Mouse (Mus musculus): ENCODE data around the gene Banp. TPM values are rescaled to one million over a fixed set of nuclear protein-coding genes. Genes with fewer than 3 reads are reported as not detected.

The Banp gene
- polyA plus RNA-seq, 1 experiment from 2014 or later, result 36.6 TPM

DNA sequence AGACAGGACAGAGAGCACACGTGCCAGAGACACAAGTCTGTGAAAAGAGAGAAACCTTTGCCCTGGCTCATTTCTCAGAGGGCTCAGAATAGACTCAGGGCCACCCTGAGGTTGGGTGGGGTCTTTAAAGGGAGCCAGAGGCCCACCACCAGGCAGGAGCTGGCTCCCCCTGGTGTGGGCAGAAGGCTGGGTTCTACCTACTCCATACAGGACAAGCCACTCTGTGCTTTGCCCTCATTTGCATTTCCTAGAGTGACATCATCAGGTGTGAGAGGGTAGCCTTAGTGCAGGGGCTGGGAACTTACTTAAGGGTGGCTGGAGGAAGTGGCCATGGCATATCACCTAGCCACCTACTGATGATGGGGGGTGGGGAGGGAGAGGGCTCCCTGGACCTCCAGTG, 106.6 kb downstream of the Banp start:
- Histone ChIP-seq H3K4me1 (replicated peaks; ENCODE audit: control insufficient read depth, insufficient read depth, low read length) (peaks cover 5% of the 10 kb centered on the region; the same call in 1 of the 2 replicates), H3K4me2 (ENCODE audit: low read length) (no peak overlapping the region), H3K36me3 (ENCODE audit: control insufficient read depth, insufficient read depth, low read length) (no peaks in the 10 kb centered on the region), H3K27me3 (replicated peaks; ENCODE audit: control insufficient read depth, insufficient read depth, low read length) (0 out of 2 replicates have a peak, but pooled peaks cover 4% of the 10 kb centered on the region), H3K9me3 (ENCODE audit: control insufficient read depth, low read length) (no peaks in the 10 kb centered on the region), H3K27ac (ENCODE audit: low read depth) (no peak overlapping the region), H3K4me3 (ENCODE audit: low read depth, low read length) (no peak overlapping the region), H3K9ac (ENCODE audit: low read length) (no peak overlapping the region)
- peak; percentile 58; the same call in 1 of the 2 replicates for ATAC-seq (replicated peaks; ENCODE audit: low FRiP score, low TSS enrichment, low read depth)
- no peak for DNase-seq (ENCODE audit: low spot score)
- 35% methylated on average over 1 of the region's 1 CpGs for WGBS

DNA sequence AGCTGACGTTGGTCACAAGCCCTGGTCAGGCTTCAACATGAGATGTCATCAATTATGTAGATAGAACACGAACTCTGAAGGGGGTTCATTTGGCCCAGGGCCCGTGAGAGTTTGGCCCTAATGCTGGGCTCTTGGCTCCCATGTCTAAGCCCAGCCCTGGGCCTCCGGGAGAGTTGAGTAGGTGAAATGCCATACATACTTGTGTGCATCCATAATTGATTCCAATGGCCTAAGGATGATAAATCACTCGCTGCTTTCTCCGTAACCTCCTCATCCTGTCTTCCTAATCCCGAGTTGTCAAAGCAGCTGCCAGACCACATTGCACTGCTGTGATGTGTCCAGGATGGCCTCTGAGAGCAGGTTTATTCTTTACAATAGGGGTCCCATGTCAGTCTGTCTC, 107.3 kb downstream of the Banp start:
- ATAC-seq (replicated peaks; ENCODE audit: low FRiP score, low TSS enrichment, low read depth) (no peak), DNase-seq (ENCODE audit: low spot score) (no peak)
- H3K9ac ChIP-seq (ENCODE audit: low read length), result no peak overlapping the region
- no peak overlapping the region for H3K27ac ChIP-seq (ENCODE audit: low read depth)
- no peak overlapping the region for H3K4me2 ChIP-seq (ENCODE audit: low read length)
- H3K4me3 ChIP-seq (ENCODE audit: low read depth, low read length), result no peak overlapping the region
- H3K9me3 ChIP-seq (ENCODE audit: control insufficient read depth, low read length), result no peaks in the 10 kb centered on the region
- 43% methylated on average over 7 of the region's 7 CpGs for WGBS
- H3K4me1 ChIP-seq (replicated peaks; ENCODE audit: control insufficient read depth, insufficient read depth, low read length), result peaks cover 5% of the 10 kb centered on the region; the same call in 1 of the 2 replicates
- no peaks in the 10 kb centered on the region for H3K36me3 ChIP-seq (ENCODE audit: control insufficient read depth, insufficient read depth, low read length)
- H3K27me3 ChIP-seq (replicated peaks; ENCODE audit: control insufficient read depth, insufficient read depth, low read length), result 0 out of 2 replicates have a peak, but pooled peaks cover 4% of the 10 kb centered on the region

DNA sequence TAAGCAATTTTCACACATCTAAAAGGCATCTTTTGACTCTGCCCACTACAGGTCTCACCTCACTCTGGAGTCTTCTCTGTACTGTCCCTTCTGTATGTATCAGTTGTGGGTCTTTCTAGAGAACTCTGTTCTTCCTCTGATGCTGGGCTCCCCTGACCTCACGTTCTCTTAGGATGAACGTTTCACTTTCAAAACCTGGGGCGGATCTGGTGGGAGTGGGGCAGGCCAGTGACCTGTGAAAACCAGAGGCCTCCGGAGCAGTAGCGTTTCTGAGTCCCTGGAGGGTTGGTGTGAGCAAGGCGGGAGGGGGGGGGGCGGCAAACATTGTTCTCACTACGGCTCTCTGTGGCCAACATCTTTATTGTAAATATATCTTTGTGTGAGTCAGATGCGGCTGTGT, 109.0 kb downstream of the Banp start:
- no peak overlapping the region for H3K9ac ChIP-seq (ENCODE audit: low read length)
- H3K4me3 ChIP-seq (ENCODE audit: low read depth, low read length), result no peak overlapping the region
- no peaks in the 10 kb centered on the region for H3K9me3 ChIP-seq (ENCODE audit: control insufficient read depth, low read length)
- no peaks in the 10 kb centered on the region for H3K36me3 ChIP-seq (ENCODE audit: control insufficient read depth, insufficient read depth, low read length)
- no peak overlapping the region for H3K27ac ChIP-seq (ENCODE audit: low read depth)
- DNase-seq (ENCODE audit: low spot score), result no peak
- H3K4me2 ChIP-seq (ENCODE audit: low read length), result no peak overlapping the region
- 0 out of 2 replicates have a peak, but pooled peaks cover 2% of the 10 kb centered on the region for H3K27me3 ChIP-seq (replicated peaks; ENCODE audit: control insufficient read depth, insufficient read depth, low read length)
- no peak for ATAC-seq (replicated peaks; ENCODE audit: low FRiP score, low TSS enrichment, low read depth)
- 45% methylated on average over 9 of the region's 9 CpGs for WGBS
- H3K4me1 ChIP-seq (replicated peaks; ENCODE audit: control insufficient read depth, insufficient read depth, low read length), result peaks cover 5% of the 10 kb centered on the region; the same call in 1 of the 2 replicates

DNA sequence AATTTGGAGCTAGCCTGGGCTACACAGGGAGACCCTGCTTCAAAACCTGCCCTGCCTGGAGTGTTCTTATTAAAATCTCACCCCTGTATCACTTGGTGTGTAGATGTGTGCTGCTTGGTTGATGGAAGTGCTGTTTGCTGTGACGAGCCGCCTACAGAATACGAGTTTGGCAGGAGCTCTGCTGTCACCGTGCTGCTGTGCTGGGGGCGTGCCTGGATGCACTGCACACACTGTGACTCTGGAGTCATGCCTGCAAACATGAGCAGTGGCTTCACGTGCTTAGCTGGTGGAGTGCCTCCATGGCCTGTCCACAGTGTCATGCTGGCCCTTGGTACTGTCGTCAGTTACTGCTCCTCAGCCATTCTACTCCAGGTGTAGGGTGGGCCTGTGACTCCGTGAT, 109.4 kb downstream of the Banp start:
- 91% methylated on average over 8 of the region's 8 CpGs for WGBS
- 0 out of 2 replicates have a peak, but pooled peaks cover 2% of the 10 kb centered on the region for H3K27me3 ChIP-seq (replicated peaks; ENCODE audit: control insufficient read depth, insufficient read depth, low read length)
- peaks cover 5% of the 10 kb centered on the region; the same call in 1 of the 2 replicates for H3K4me1 ChIP-seq (replicated peaks; ENCODE audit: control insufficient read depth, insufficient read depth, low read length)
- no peaks in the 10 kb centered on the region for H3K36me3 ChIP-seq (ENCODE audit: control insufficient read depth, insufficient read depth, low read length)
- ATAC-seq (replicated peaks; ENCODE audit: low FRiP score, low TSS enrichment, low read depth) (no peak), DNase-seq (ENCODE audit: low spot score) (no peak)
- no peaks in the 10 kb centered on the region for H3K9me3 ChIP-seq (ENCODE audit: control insufficient read depth, low read length)
- H3K9ac ChIP-seq (ENCODE audit: low read length), result no peak overlapping the region
- H3K4me2 ChIP-seq (ENCODE audit: low read length), result no peak overlapping the region
- no peak overlapping the region for H3K27ac ChIP-seq (ENCODE audit: low read depth)
- no peak overlapping the region for H3K4me3 ChIP-seq (ENCODE audit: low read depth, low read length)

DNA sequence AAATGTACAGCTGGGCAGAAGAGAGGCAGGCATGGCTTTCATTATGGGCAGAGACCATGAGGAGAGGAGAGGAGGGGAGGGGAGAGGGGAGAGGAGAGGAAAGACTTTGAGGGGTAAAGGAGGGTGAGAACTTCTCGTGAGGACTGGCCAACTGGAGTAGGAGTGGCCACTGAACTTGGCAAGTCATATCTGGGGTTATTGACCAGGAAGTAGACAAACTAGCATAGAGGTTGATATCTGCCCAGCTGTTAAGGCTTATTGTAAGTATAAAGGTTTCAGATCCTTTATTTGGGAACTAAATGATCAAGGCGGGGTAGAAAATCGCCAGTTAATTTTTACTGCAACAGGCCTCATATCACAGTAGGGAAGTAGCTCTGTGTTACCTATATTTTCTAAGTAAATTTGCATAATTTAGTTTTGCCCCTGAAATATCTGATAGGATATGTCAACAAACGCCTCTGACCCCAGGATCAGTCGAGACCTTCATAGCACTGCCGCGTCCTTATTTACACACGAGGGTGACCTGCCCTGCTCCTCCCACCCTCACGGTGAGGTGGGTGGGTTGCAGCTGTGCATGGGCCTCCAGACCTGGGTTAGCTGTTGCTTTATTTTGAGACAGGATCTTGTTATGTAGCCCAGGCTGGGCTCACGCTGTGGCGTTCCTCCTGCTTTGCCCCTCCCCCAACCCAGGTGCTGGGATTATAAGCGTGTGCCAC, 113.1 kb downstream of the Banp start:
- no peak overlapping the region for H3K4me2 ChIP-seq (ENCODE audit: low read length)
- H3K27ac ChIP-seq (ENCODE audit: low read depth), result no peak overlapping the region
- WGBS, result 63% methylated on average over 12 of the region's 12 CpGs

DNA sequence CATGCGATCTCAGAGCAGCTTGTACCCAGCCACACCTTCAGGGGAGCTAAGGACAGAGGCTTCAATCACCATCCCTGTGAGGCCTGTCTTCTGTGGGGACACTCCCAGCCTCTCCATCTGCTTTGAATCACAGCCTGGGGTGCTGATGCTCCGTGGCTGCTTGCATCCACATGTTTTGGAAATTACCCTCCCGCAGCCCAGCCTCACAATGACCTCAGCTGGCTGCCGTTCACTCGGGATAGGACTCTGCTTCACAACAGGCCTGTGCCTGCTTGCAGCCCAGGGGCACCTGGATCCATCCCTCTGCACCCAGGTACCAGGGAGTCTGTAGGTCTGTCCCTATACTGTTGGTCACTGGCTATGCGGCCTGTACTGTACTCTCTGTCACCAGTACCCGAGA, 114.8 kb downstream of the Banp start:
- no peaks in the 10 kb centered on the region for H3K4me1 ChIP-seq (replicated peaks; ENCODE audit: control insufficient read depth, insufficient read depth, low read length)
- WGBS, result 71% methylated on average over 7 of the region's 7 CpGs
- DNase-seq (ENCODE audit: low spot score), result no peak
- no peak overlapping the region for H3K9ac ChIP-seq (ENCODE audit: low read length)
- no peaks in the 10 kb centered on the region for H3K9me3 ChIP-seq (ENCODE audit: control insufficient read depth, low read length)
- no peaks in the 10 kb centered on the region for H3K36me3 ChIP-seq (ENCODE audit: control insufficient read depth, insufficient read depth, low read length)
- no peaks in the 10 kb centered on the region for H3K27me3 ChIP-seq (replicated peaks; ENCODE audit: control insufficient read depth, insufficient read depth, low read length)
- no peak overlapping the region for H3K4me2 ChIP-seq (ENCODE audit: low read length)
- H3K4me3 ChIP-seq (ENCODE audit: low read depth, low read length), result no peak overlapping the region
- ATAC-seq (replicated peaks; ENCODE audit: low FRiP score, low TSS enrichment, low read depth), result no peak
- H3K27ac ChIP-seq (ENCODE audit: low read depth), result no peak overlapping the region

More for the DNA sequence above, 113.1 kb downstream of the Banp start:
- 0 out of 2 replicates have a peak, but pooled peaks cover 2% of the 10 kb centered on the region for H3K27me3 ChIP-seq (replicated peaks; ENCODE audit: control insufficient read depth, insufficient read depth, low read length)
- no peak overlapping the region for H3K9ac ChIP-seq (ENCODE audit: low read length)
- H3K4me3 ChIP-seq (ENCODE audit: low read depth, low read length), result no peak overlapping the region
- ATAC-seq (replicated peaks; ENCODE audit: low FRiP score, low TSS enrichment, low read depth) (no peak), DNase-seq (ENCODE audit: low spot score) (no peak)
- no peaks in the 10 kb centered on the region for H3K36me3 ChIP-seq (ENCODE audit: control insufficient read depth, insufficient read depth, low read length)
- H3K9me3 ChIP-seq (ENCODE audit: control insufficient read depth, low read length), result no peaks in the 10 kb centered on the region
- no peaks in the 10 kb centered on the region for H3K4me1 ChIP-seq (replicated peaks; ENCODE audit: control insufficient read depth, insufficient read depth, low read length)

DNA sequence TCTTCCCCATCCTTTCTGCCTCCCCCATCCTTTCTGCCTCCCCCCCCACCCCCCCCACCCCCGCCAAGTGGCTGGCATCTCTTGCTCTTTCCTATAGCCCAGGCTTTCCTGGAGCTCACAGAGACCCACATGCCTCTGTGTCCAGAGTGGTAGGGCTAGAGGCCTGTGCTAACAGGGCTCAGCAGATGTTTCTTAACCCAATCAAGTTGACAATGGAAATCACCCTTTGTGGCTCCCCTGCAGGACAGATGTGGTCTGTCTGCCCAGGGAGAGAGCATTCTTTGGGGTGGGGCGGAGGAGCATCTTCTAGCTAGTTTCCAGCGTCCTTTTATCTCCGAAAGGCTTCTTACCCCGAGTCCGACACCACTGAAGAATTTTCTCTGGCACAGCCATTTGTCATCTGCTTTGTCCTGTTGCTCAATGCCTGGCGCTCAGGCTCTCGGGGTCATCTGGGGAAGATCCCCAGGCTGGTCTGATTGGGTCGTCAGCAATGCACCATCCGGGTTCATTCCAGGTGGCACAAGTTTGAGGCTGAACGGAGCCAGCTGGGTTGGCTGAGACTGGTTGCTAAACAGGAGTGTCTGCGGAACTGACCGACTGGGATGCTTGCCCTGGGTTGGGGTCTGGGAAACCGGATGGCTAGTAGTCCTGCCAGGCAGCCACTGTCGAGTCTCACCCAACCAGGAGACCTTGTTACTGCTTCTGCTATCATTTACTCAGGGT, 118.4 kb downstream of the Banp start:
- H3K4me1 ChIP-seq (replicated peaks; ENCODE audit: control insufficient read depth, insufficient read depth, low read length), result no peaks in the 10 kb centered on the region
- H3K4me3 ChIP-seq (ENCODE audit: low read depth, low read length), result no peak overlapping the region
- no peaks in the 10 kb centered on the region for H3K36me3 ChIP-seq (ENCODE audit: control insufficient read depth, insufficient read depth, low read length)
- H3K27ac ChIP-seq (ENCODE audit: low read depth), result no peak overlapping the region
- WGBS, result 46% methylated on average over 15 of the region's 15 CpGs
- H3K27me3 ChIP-seq (replicated peaks; ENCODE audit: control insufficient read depth, insufficient read depth, low read length), result peaks cover 17% of the 10 kb centered on the region
- ATAC-seq (replicated peaks; ENCODE audit: low FRiP score, low TSS enrichment, low read depth) (no peak), DNase-seq (ENCODE audit: low spot score) (no peak)
- H3K9me3 ChIP-seq (ENCODE audit: control insufficient read depth, low read length), result no peaks in the 10 kb centered on the region
- no peak overlapping the region for H3K4me2 ChIP-seq (ENCODE audit: low read length)
- H3K9ac ChIP-seq (ENCODE audit: low read length), result no peak overlapping the region

DNA sequence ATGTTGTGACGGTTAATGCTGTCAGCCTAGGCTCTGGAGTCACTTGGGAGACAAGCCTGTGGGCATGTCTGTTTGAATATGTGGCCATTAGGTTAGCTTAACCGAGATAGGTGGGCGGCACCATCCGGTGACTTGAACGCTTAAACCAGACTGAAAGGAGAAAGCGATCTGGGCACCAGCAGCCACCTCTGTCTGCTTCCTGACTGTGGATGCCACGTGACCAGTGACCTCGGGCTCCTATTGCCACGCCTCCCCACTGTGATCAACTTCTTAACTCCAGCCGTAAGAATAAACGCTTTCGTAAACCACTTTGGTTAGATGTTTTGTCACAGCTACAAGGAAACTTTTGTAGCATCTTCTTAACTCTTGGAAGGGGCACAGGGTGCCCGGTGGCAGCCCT, 119.1 kb downstream of the Banp start:
- no peak for ATAC-seq (replicated peaks; ENCODE audit: low FRiP score, low TSS enrichment, low read depth)
- Histone ChIP-seq H3K27ac (ENCODE audit: low read depth) (no peak overlapping the region), H3K36me3 (ENCODE audit: control insufficient read depth, insufficient read depth, low read length) (no peaks in the 10 kb centered on the region), H3K4me2 (ENCODE audit: low read length) (no peak overlapping the region), H3K9me3 (ENCODE audit: control insufficient read depth, low read length) (no peaks in the 10 kb centered on the region), H3K4me1 (replicated peaks; ENCODE audit: control insufficient read depth, insufficient read depth, low read length) (no peaks in the 10 kb centered on the region), H3K4me3 (ENCODE audit: low read depth, low read length) (no peak overlapping the region), H3K9ac (ENCODE audit: low read length) (no peak overlapping the region), H3K27me3 (replicated peaks; ENCODE audit: control insufficient read depth, insufficient read depth, low read length) (peaks cover 17% of the 10 kb centered on the region)
- no peak for DNase-seq (ENCODE audit: low spot score)
- 82% methylated on average over 13 of the region's 13 CpGs for WGBS

Measured in intestine, embryonic 14.5 days (tissue).